Mouse (Mus musculus) megakaryocyte, embryonic 14.5 days (primary cell): ENCODE measurements around the gene Ncoa6.

Source experiments
- FLI1 ChIP-seq: IDR thresholded peaks from 2 replicates; pipeline ENCODE4 v1.6.1; 2012; ENCODE audit warnings: low read length, inconsistent platforms, mixed read lengths
- GATA1 ChIP-seq: IDR thresholded peaks from 3 replicates; pipeline ENCODE4 v1.6.1; 2012; ENCODE audit warnings: mixed read lengths, low read length, inconsistent platforms, borderline replicate concordance

DNA sequence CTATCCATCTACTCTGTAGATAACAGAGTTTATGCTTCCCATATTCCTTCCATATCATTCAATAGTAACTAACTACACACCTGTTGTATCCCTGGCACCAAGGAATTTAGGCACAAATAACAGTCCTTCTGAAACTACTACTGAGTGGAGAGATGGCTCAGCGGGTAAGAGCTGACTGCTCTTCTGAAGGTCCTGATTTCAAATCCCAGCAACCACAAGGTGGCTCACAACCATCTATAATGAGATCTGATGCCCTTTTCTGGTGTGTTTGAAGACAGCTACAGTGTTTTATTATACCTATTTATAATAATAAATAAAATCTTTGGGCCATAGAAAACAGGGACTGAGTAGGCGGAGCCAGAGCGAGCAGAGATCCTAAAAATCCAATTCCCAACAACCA lies 119.3 kb downstream of the Ncoa6 start:
- TF ChIP-seq GATA1, result no peak
- no peak for TF ChIP-seq FLI1
